Mouse (Mus musculus): ENCODE results near the gene Znhit2. TPM values are rescaled to one million over a fixed set of nuclear protein-coding genes. Genes with fewer than 3 reads are reported as not detected.

Znhit2 gene
- polyA plus RNA-seq, 1 experiment = 742 TPM

DNA sequence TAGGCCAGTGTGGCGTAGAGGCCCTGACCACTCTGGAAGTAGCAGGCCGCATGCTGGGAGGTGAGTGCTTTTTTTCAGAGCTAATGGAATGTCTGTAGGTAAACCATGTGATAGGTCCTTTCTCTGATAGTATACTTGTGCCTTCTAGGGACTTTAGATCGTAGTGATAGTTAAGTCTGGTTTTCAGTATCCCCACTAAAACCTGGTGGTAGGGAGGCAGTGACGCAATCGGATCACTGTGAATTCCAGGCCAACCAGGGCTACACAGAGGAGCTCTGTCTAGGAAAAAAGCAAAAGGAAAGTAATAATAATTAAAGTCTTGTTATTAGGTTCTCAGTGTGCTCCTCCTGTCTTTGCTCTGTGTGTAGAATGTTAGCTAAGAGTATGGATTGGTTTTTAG is 2.5 kb upstream of the Znhit2 start:
- peak overlapping the region; percentile 97 for H3K27ac ChIP-seq (ENCODE audit: control insufficient read depth, insufficient read depth, low read depth, low read length)
- no peaks in the 10 kb centered on the region for H3K36me3 ChIP-seq (ENCODE audit: control insufficient read depth, insufficient read depth, low read length)
- H3K4me1 ChIP-seq (ENCODE audit: control insufficient read depth, insufficient read depth, low read length) = peaks cover 9% of the 10 kb centered on the region
- peak overlapping the region; percentile 99 for H3K4me3 ChIP-seq (ENCODE audit: control insufficient read depth, low read depth, low read length)
- no peak for TF ChIP-seq POLR2A (IDR thresholded peaks at IDR 0.05; ENCODE audit: control insufficient read depth, low read depth, low read length)
- TF ChIP-seq CTCF (IDR thresholded peaks at IDR 0.05; ENCODE audit: control insufficient read depth, insufficient read depth, insufficient replicate concordance, low read depth, low read length) = no peak
- no peaks in the 10 kb centered on the region for H3K27me3 ChIP-seq (ENCODE audit: control insufficient read depth, insufficient read depth, low read length)

GRCm38 (mm10) chr19:6058966-6059365 is 2.0 kb upstream of the Znhit2 start:
- Histone ChIP-seq H3K36me3 (ENCODE audit: control insufficient read depth, insufficient read depth, low read length) (no peaks in the 10 kb centered on the region), H3K4me1 (ENCODE audit: control insufficient read depth, insufficient read depth, low read length) (peaks cover 9% of the 10 kb centered on the region), H3K27me3 (ENCODE audit: control insufficient read depth, insufficient read depth, low read length) (no peaks in the 10 kb centered on the region), H3K4me3 (ENCODE audit: control insufficient read depth, low read depth, low read length) (peak overlapping the region; percentile 99), H3K27ac (ENCODE audit: control insufficient read depth, insufficient read depth, low read depth, low read length) (0 out of 2 replicates have a peak overlapping the region, but pooled peaks have one; percentile 7)
- TF ChIP-seq POLR2A (IDR thresholded peaks at IDR 0.05; ENCODE audit: control insufficient read depth, low read depth, low read length) (no peak), CTCF (IDR thresholded peaks at IDR 0.05; ENCODE audit: control insufficient read depth, insufficient read depth, insufficient replicate concordance, low read depth, low read length) (no peak)

DNA sequence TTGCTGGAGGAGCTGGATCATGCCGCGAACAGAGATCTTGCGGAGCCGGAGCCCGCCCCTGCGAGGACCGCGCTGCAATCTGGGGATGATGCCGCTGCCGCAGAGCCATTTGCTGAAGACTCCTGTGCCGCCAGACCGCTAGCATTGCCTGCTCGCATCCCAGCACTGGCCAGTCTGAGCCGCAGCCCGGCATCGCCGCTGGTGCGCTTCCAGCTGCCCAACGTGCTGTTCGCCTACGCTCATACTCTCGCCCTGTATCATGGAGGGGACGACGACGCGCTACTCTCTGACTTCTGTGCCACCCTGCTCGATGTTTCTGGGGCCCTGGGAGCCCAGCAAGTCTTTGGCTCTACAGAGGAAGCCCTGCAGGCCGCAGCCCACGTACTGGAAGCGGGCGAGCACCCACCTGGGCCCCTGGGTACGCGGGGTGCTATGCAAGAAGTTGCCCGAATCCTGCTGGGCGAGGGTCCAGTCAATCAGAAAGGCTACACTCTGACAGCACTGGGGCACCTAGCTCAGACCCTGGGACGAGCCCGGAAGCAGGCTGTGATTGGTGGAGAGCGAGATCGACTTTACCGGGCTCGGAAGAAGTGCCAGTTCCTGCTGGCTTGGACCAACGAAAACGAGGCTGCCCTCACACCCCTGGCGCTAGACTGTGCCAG is 780 bp downstream of the Znhit2 start:
- no peaks in the 10 kb centered on the region for H3K27me3 ChIP-seq (ENCODE audit: control insufficient read depth, insufficient read depth, low read length)
- no peaks in the 10 kb centered on the region for H3K36me3 ChIP-seq (ENCODE audit: control insufficient read depth, insufficient read depth, low read length)
- peak overlapping the region; percentile 95 for H3K27ac ChIP-seq (ENCODE audit: control insufficient read depth, insufficient read depth, low read depth, low read length)
- peaks cover 15% of the 10 kb centered on the region for H3K4me1 ChIP-seq (ENCODE audit: control insufficient read depth, insufficient read depth, low read length)
- no peak for TF ChIP-seq POLR2A (IDR thresholded peaks at IDR 0.05; ENCODE audit: control insufficient read depth, low read depth, low read length)
- no peak for TF ChIP-seq CTCF (IDR thresholded peaks at IDR 0.05; ENCODE audit: control insufficient read depth, insufficient read depth, insufficient replicate concordance, low read depth, low read length)
- H3K4me3 ChIP-seq (ENCODE audit: control insufficient read depth, low read depth, low read length) = peak overlapping the region; percentile 94

DNA sequence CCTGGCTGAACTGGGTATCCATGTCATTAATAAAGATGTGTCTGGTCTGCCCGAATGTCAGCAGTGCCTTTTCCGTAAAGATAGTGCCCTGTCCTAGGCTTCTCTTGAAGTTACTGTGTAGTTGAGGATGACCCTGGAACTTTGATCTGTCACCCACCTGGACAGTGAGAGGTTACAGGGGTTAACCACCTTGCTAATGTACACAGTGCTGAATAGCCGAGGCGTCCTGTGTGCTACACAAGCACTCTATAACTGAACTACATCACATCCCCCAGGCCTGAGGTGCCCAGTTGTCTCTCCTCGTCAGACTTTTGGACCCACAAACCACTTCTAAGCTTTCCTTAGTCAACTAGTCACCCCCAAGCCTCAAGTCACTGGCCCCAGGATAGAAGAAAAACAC is 1.4 kb downstream of the Znhit2 start:
- Histone ChIP-seq H3K27me3 (ENCODE audit: control insufficient read depth, insufficient read depth, low read length) (no peaks in the 10 kb centered on the region), H3K4me3 (ENCODE audit: control insufficient read depth, low read depth, low read length) (peak overlapping the region; percentile 94), H3K27ac (ENCODE audit: control insufficient read depth, insufficient read depth, low read depth, low read length) (peak overlapping the region; percentile 95), H3K4me1 (ENCODE audit: control insufficient read depth, insufficient read depth, low read length) (peaks cover 18% of the 10 kb centered on the region), H3K36me3 (ENCODE audit: control insufficient read depth, insufficient read depth, low read length) (no peaks in the 10 kb centered on the region)
- no peak for TF ChIP-seq CTCF (IDR thresholded peaks at IDR 0.05; ENCODE audit: control insufficient read depth, insufficient read depth, insufficient replicate concordance, low read depth, low read length)
- TF ChIP-seq POLR2A (IDR thresholded peaks at IDR 0.05; ENCODE audit: control insufficient read depth, low read depth, low read length) = no peak; the same call in 1 of the 2 replicates

DNA sequence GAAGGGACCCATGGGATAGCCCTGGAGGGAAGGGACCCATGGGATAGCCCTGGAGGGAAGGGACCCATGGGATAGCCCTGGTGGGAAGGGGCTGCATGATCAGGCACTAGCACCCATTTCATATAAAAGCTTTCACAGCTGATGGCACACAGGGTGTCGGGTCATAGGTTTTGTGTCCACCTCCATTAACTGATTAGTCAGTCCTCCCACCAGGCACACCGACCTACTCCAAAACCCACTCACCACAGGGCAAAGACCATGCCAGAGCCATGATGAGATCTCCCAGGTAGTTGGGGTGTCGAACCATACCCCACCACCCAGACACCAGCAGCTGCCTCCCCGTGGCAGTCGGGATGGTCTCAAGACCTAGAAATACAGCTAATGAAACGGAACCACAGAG is 2.1 kb downstream of the Znhit2 start:
- Histone ChIP-seq H3K27ac (ENCODE audit: control insufficient read depth, insufficient read depth, low read depth, low read length) (no peak overlapping the region), H3K36me3 (ENCODE audit: control insufficient read depth, insufficient read depth, low read length) (no peaks in the 10 kb centered on the region), H3K27me3 (ENCODE audit: control insufficient read depth, insufficient read depth, low read length) (no peaks in the 10 kb centered on the region), H3K4me1 (ENCODE audit: control insufficient read depth, insufficient read depth, low read length) (peaks cover 24% of the 10 kb centered on the region), H3K4me3 (ENCODE audit: control insufficient read depth, low read depth, low read length) (peak overlapping the region; percentile 94)
- no peak for TF ChIP-seq POLR2A (IDR thresholded peaks at IDR 0.05; ENCODE audit: control insufficient read depth, low read depth, low read length)

GRCm38 (mm10) chr19:6066571-6066970 is 5.6 kb downstream of the Znhit2 start:
- Histone ChIP-seq H3K27ac (ENCODE audit: control insufficient read depth, insufficient read depth, low read depth, low read length) (no peak overlapping the region), H3K36me3 (ENCODE audit: control insufficient read depth, insufficient read depth, low read length) (no peaks in the 10 kb centered on the region), H3K27me3 (ENCODE audit: control insufficient read depth, insufficient read depth, low read length) (no peaks in the 10 kb centered on the region), H3K4me3 (ENCODE audit: control insufficient read depth, low read depth, low read length) (no peak overlapping the region), H3K4me1 (ENCODE audit: control insufficient read depth, insufficient read depth, low read length) (peaks cover 23% of the 10 kb centered on the region)
- no peak for TF ChIP-seq CTCF (IDR thresholded peaks at IDR 0.05; ENCODE audit: control insufficient read depth, insufficient read depth, insufficient replicate concordance, low read depth, low read length)
- no peak for TF ChIP-seq POLR2A (IDR thresholded peaks at IDR 0.05; ENCODE audit: control insufficient read depth, low read depth, low read length)

DNA sequence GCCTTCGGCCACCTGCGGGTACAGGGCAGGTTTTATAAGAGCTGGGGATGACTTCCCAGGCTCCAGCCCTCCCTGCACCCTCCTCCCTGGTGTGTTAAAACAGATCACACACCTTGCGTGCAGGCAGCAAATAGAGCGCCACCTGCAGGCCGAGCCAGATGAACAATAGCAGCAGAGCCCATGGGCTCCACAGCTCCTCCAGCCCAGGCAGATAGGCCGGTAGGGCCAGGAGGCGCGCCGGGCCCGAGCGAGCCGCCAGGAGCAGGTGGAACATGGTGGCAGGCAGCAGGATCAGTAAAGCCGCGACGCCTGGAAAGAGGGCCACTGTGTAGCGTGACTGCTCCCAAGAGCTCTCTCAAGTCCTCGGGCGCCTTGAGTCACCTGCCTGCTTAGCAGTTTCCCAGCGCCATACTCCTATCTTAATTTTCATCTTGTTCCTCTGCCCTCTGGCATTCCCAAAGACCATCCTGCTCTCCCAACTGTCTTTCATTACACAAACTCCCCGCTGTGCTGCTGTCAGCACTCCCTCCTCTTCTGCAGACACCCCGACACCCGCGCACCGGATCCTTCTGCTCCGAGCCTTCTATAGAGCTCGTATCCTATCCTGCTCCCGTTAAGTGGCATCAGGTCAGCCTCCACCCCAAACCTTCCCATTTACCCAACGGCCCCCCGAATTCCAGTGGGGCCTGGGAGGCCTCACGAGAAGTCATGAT is 6.2 kb downstream of the Znhit2 start:
- no peak overlapping the region for H3K27ac ChIP-seq (ENCODE audit: control insufficient read depth, insufficient read depth, low read depth, low read length)
- peaks cover 22% of the 10 kb centered on the region for H3K4me1 ChIP-seq (ENCODE audit: control insufficient read depth, insufficient read depth, low read length)
- TF ChIP-seq POLR2A (IDR thresholded peaks at IDR 0.05; ENCODE audit: control insufficient read depth, low read depth, low read length) (0 out of 2 replicates have a peak, but pooled peaks have one; percentile 12), CTCF (IDR thresholded peaks at IDR 0.05; ENCODE audit: control insufficient read depth, insufficient read depth, insufficient replicate concordance, low read depth, low read length) (peak; percentile 81)
- H3K36me3 ChIP-seq (ENCODE audit: control insufficient read depth, insufficient read depth, low read length) = no peaks in the 10 kb centered on the region
- H3K4me3 ChIP-seq (ENCODE audit: control insufficient read depth, low read depth, low read length) = peak overlapping the region; percentile 10
- no peaks in the 10 kb centered on the region for H3K27me3 ChIP-seq (ENCODE audit: control insufficient read depth, insufficient read depth, low read length)

Measured in testis, adult 2 months (tissue).